Mouse (Mus musculus) forebrain, embryonic 13.5 days (tissue): Measurements from ENCODE around the gene Gm48552. TPM values are rescaled to one million over a fixed set of nuclear protein-coding genes. Genes with fewer than 3 reads are reported as not detected.

Experiments used
- ATAC-seq: fragments of 200-750 bp; cut with Nextera tagmentation; 2 replicates; pipeline ENCODE4 v1.8.0; 2017
- H3K27ac ChIP-seq: fragments of 300-500 bp; sonication (generic); 2 replicates; pipeline ENCODE4 v1.5.1; 2015; ENCODE audit warnings: inconsistent platforms, mild to moderate bottlenecking, moderate library complexity
- H3K27me3 ChIP-seq: fragments of 300-500 bp; sonication (generic); 2 replicates; pipeline ENCODE4 v1.6.1; 2015; ENCODE audit warnings: mild to moderate bottlenecking, inconsistent platforms
- H3K36me3 ChIP-seq: fragments of 300-500 bp; sonication (generic); 2 replicates; pipeline ENCODE4 v1.6.1; 2015; ENCODE audit warnings: mild to moderate bottlenecking, inconsistent platforms; ENCODE audit not compliant: poor library complexity, severe bottlenecking
- H3K4me1 ChIP-seq: fragments of 300-500 bp; sonication (generic); 2 replicates; pipeline ENCODE4 v1.6.1; 2015; ENCODE audit warnings: inconsistent platforms
- H3K4me2 ChIP-seq: fragments of 300-500 bp; sonication (generic); 2 replicates; pipeline ENCODE4 v1.6.1; 2015; ENCODE audit warnings: inconsistent platforms, mild to moderate bottlenecking, moderate library complexity
- H3K4me3 ChIP-seq: fragments of 300-500 bp; sonication (generic); 2 replicates; pipeline ENCODE4 v1.5.1; 2015; ENCODE audit warnings: mild to moderate bottlenecking, inconsistent platforms
- H3K9ac ChIP-seq: fragments of 300-500 bp; sonication (generic); 2 replicates; pipeline ENCODE4 v1.6.1; 2015; ENCODE audit warnings: mild to moderate bottlenecking, inconsistent platforms
- H3K9me3 ChIP-seq: fragments of 300-500 bp; sonication (generic); replicated peaks from 2 replicates; pipeline ENCODE4 v1.6.1; 2016; ENCODE audit warnings: inconsistent platforms
- WGBS: fragments of 180-500 bp; shearing (Covaris S2); methylation state at CpG from one replicate; pipeline ENCODE4 v1.1.7; 2015; 5-methylcytosine and 5-hydroxymethylcytosine counted together
- polyA plus RNA-seq: library from polyadenylated mRNA; unstranded; fragments of >200 nt; fragmentation: Nextera tagmentation; extraction: Ambion mirVana; gene quantifications from 2 replicates; pipeline ENCODE4 v1.2.1, GENCODE M21; 2015

Gene Gm48552
- polyA plus RNA-seq, 1 experiment from 2014 or later = 2.3 TPM

- Histone ChIP-seq H3K27me3 (peaks cover 38% of the 10 kb centered on the region), H3K27ac (peak overlapping the region; percentile 40; the same call in 1 of the 2 replicates), H3K9me3 (no peaks in the 10 kb centered on the region), H3K4me1 (peaks cover 65% of the 10 kb centered on the region), H3K9ac (peak overlapping the region; percentile 43; the same call in 1 of the 2 replicates), H3K36me3 (peaks cover 62% of the 10 kb centered on the region), H3K4me2 (no peak overlapping the region), H3K4me3 (no peak overlapping the region)
- no peak for ATAC-seq
- 57% methylated on average over 10 of the region's 10 CpGs for WGBS
Observed at GRCm38 (mm10) chr10:81403511-81403910, 14.7 kb downstream of the Gm48552 start.

DNA sequence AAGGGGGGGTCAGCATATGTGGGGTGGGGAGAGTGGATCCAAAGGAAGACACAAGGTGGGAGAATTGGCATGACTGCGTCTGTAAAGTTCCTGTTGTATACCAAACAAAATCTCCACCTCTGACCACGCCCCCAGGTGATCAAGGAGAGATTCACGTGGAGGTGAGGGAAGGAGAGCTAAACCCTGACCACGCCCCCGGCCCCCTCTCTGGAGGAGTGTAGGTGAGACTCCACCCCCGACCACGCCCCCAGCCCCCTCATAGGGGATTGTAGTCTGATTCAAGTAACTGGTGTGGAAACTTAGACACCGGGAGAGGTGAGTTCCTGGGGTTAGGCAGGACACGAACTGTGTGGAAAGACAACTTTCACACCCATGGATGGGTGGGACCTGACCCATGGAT, 15.3 kb downstream of the Gm48552 start:
- 23% methylated on average over 9 of the region's 9 CpGs for WGBS
- peaks cover 69% of the 10 kb centered on the region for H3K4me1 ChIP-seq
- H3K4me2 ChIP-seq = no peak overlapping the region
- H3K9ac ChIP-seq = no peak overlapping the region
- peaks cover 41% of the 10 kb centered on the region for H3K27me3 ChIP-seq
- H3K36me3 ChIP-seq = peaks cover 65% of the 10 kb centered on the region
- no peak overlapping the region for H3K4me3 ChIP-seq
- no peak overlapping the region for H3K27ac ChIP-seq
- no peak for ATAC-seq
- no peaks in the 10 kb centered on the region for H3K9me3 ChIP-seq

GRCm38 (mm10) chr10:81404720-81405119, 15.9 kb downstream of the Gm48552 start:
- H3K4me1 ChIP-seq = peaks cover 63% of the 10 kb centered on the region
- H3K9ac ChIP-seq = no peak overlapping the region
- no peak overlapping the region for H3K4me2 ChIP-seq
- peaks cover 59% of the 10 kb centered on the region for H3K36me3 ChIP-seq
- H3K9me3 ChIP-seq = no peaks in the 10 kb centered on the region
- H3K27me3 ChIP-seq = peaks cover 41% of the 10 kb centered on the region
- H3K27ac ChIP-seq = no peak overlapping the region
- H3K4me3 ChIP-seq = no peak overlapping the region
- no peak for ATAC-seq
- WGBS = 55% methylated on average over 18 of the region's 18 CpGs

GRCm38 (mm10) chr10:81405588-81406201, 16.9 kb downstream of the Gm48552 start:
- no peak for ATAC-seq
- Histone ChIP-seq H3K9me3 (no peaks in the 10 kb centered on the region), H3K36me3 (peaks cover 49% of the 10 kb centered on the region), H3K4me2 (no peak overlapping the region), H3K4me3 (no peak overlapping the region), H3K9ac (no peak overlapping the region), H3K27ac (no peak overlapping the region), H3K4me1 (peaks cover 58% of the 10 kb centered on the region), H3K27me3 (peaks cover 41% of the 10 kb centered on the region)
- 37% methylated on average over 13 of the region's 13 CpGs for WGBS

GRCm38 (mm10) chr10:81406504-81407440, 18.0 kb downstream of the Gm48552 start:
- Histone ChIP-seq H3K4me1 (peaks cover 58% of the 10 kb centered on the region), H3K4me2 (peak overlapping the region; percentile 36), H3K27ac (no peak overlapping the region; the same call in 1 of the 2 replicates), H3K36me3 (peaks cover 47% of the 10 kb centered on the region), H3K9me3 (no peaks in the 10 kb centered on the region), H3K27me3 (peaks cover 41% of the 10 kb centered on the region), H3K4me3 (peak overlapping the region; percentile 18; the same call in 1 of the 2 replicates), H3K9ac (peak overlapping the region; percentile 30; the same call in 1 of the 2 replicates)
- 23% methylated on average over 24 of the region's 24 CpGs for WGBS
- no peak for ATAC-seq

GRCm38 (mm10) chr10:81407539-81408423, 19.0 kb downstream of the Gm48552 start:
- Histone ChIP-seq H3K4me3 (peak overlapping the region; percentile 18; the same call in 1 of the 2 replicates), H3K9ac (peak overlapping the region; percentile 18; the same call in 1 of the 2 replicates), H3K4me2 (peak overlapping the region; percentile 36), H3K4me1 (peaks cover 58% of the 10 kb centered on the region), H3K9me3 (no peaks in the 10 kb centered on the region), H3K27ac (no peak overlapping the region; the same call in none of the 2 replicates), H3K27me3 (peaks cover 41% of the 10 kb centered on the region), H3K36me3 (peaks cover 47% of the 10 kb centered on the region)
- ATAC-seq = no peak
- WGBS = 27% methylated on average over 31 of the region's 31 CpGs

GRCm38 (mm10) chr10:81408424-81408729, 19.6 kb downstream of the Gm48552 start:
- peaks cover 45% of the 10 kb centered on the region for H3K36me3 ChIP-seq
- peaks cover 41% of the 10 kb centered on the region for H3K27me3 ChIP-seq
- no peak overlapping the region for H3K27ac ChIP-seq
- WGBS = 48% methylated on average over 13 of the region's 13 CpGs
- no peak overlapping the region for H3K4me2 ChIP-seq
- ATAC-seq = no peak
- H3K9me3 ChIP-seq = no peaks in the 10 kb centered on the region
- no peak overlapping the region for H3K9ac ChIP-seq
- H3K4me3 ChIP-seq = no peak overlapping the region
- H3K4me1 ChIP-seq = peaks cover 53% of the 10 kb centered on the region

GRCm38 (mm10) chr10:81408871-81409291, 20.1 kb downstream of the Gm48552 start:
- H3K4me3 ChIP-seq = no peak overlapping the region
- H3K36me3 ChIP-seq = peaks cover 44% of the 10 kb centered on the region
- H3K9me3 ChIP-seq = no peaks in the 10 kb centered on the region
- peak; percentile 28; the same call in 1 of the 2 replicates for ATAC-seq
- peaks cover 55% of the 10 kb centered on the region for H3K4me1 ChIP-seq
- WGBS = 19% methylated on average over 9 of the region's 9 CpGs
- H3K9ac ChIP-seq = no peak overlapping the region
- H3K27me3 ChIP-seq = peaks cover 41% of the 10 kb centered on the region
- H3K4me2 ChIP-seq = peak overlapping the region; percentile 7; the same call in 1 of the 2 replicates
- H3K27ac ChIP-seq = no peak overlapping the region

GRCm38 (mm10) chr10:81409330-81409729, 20.5 kb downstream of the Gm48552 start:
- Histone ChIP-seq H3K4me2 (no peak overlapping the region), H3K9ac (no peak overlapping the region), H3K27ac (no peak overlapping the region; the same call in 1 of the 2 replicates), H3K9me3 (no peaks in the 10 kb centered on the region), H3K4me1 (peaks cover 60% of the 10 kb centered on the region), H3K36me3 (peaks cover 40% of the 10 kb centered on the region), H3K4me3 (no peak overlapping the region), H3K27me3 (peaks cover 38% of the 10 kb centered on the region)
- 15% methylated on average over 8 of the region's 8 CpGs for WGBS
- ATAC-seq = no peak

- WGBS = 74% methylated on average over 4 of the region's 4 CpGs
- H3K9me3 ChIP-seq = no peaks in the 10 kb centered on the region
- H3K4me1 ChIP-seq = peaks cover 70% of the 10 kb centered on the region
- no peak for ATAC-seq
- H3K9ac ChIP-seq = no peak overlapping the region
- H3K4me3 ChIP-seq = no peak overlapping the region
- H3K36me3 ChIP-seq = peaks cover 30% of the 10 kb centered on the region
- H3K27me3 ChIP-seq = peaks cover 30% of the 10 kb centered on the region
- no peak overlapping the region for H3K27ac ChIP-seq
- no peak overlapping the region for H3K4me2 ChIP-seq
Observed at GRCm38 (mm10) chr10:81410350-81410749, 21.5 kb downstream of the Gm48552 start.

GRCm38 (mm10) chr10:81410981-81411380, 22.2 kb downstream of the Gm48552 start:
- Histone ChIP-seq H3K27me3 (peaks cover 27% of the 10 kb centered on the region), H3K4me1 (peaks cover 75% of the 10 kb centered on the region), H3K9me3 (no peaks in the 10 kb centered on the region), H3K4me3 (no peak overlapping the region), H3K9ac (no peak overlapping the region), H3K27ac (peak overlapping the region; percentile 76), H3K36me3 (peaks cover 24% of the 10 kb centered on the region), H3K4me2 (no peak overlapping the region)
- ATAC-seq = no peak
- WGBS = 84% methylated on average over 9 of the region's 9 CpGs
